Mouse (Mus musculus) kidney, adult 2 months (tissue): Measurements from ENCODE around the gene Nt5c2.

ENCODE experiments used
- CTCF ChIP-seq: fragments of 200-500 bp; conservative IDR thresholded peaks from 2 replicates; pipeline ENCODE4 v1.5.1; 2011; ENCODE audit warnings: low read depth, mild to moderate bottlenecking, control low read depth, low read length, moderate library complexity, mixed read lengths; ENCODE audit not compliant: insufficient read depth, insufficient read length
- POLR2A ChIP-seq: fragments of 200-500 bp; IDR thresholded peaks from one replicate; pipeline ENCODE4 v1.6.1; 2011; ENCODE audit warnings: low read depth, low read length, control low read depth

- TF ChIP-seq CTCF: no peak
- TF ChIP-seq POLR2A: no peak
These were observed 50.6 kb downstream of the Nt5c2 start for GRCm38 (mm10) chr19:46964353-46964752.
